Mouse (Mus musculus): ENCODE measurements around the gene Clstn3. TPM values are rescaled to one million over a fixed set of nuclear protein-coding genes. Genes with fewer than 3 reads are reported as not detected.

Clstn3 gene
- total RNA-seq, 2 experiments from 2014 or later, result 2.3 to 5.0 TPM

DNA sequence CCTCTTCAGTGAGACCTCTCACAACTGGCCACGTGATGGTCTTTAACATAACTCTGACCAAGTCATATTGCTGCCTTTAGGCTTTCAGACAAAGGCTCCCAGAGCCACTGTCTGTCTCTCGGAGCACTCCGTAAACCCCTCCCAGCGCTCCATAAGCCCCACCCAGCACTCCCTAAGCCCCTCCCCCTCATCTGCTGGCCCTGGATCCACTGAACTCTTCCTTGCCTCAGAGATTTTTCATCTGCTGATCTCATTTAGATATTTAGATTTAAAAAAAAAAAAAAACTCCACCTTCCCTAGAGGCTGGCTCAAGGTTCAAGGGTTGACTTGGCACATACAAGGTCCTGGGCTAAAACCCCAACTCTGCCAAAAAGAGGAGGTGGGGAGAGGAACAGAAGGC lies 10.8 kb downstream of the Clstn3 start:
- ATAC-seq (replicated peaks; ENCODE audit: low FRiP score, poor library complexity, severe bottlenecking), result no peak

- peak; percentile 60 for ATAC-seq (replicated peaks; ENCODE audit: low FRiP score, poor library complexity, severe bottlenecking)
Measured at GRCm38 (mm10) chr6:124451995-124452394, 12.6 kb downstream of the Clstn3 start.

- no peak for ATAC-seq (replicated peaks; ENCODE audit: low FRiP score, poor library complexity, severe bottlenecking)
Measured at GRCm38 (mm10) chr6:124449668-124450383, 14.8 kb downstream of the Clstn3 start.

DNA sequence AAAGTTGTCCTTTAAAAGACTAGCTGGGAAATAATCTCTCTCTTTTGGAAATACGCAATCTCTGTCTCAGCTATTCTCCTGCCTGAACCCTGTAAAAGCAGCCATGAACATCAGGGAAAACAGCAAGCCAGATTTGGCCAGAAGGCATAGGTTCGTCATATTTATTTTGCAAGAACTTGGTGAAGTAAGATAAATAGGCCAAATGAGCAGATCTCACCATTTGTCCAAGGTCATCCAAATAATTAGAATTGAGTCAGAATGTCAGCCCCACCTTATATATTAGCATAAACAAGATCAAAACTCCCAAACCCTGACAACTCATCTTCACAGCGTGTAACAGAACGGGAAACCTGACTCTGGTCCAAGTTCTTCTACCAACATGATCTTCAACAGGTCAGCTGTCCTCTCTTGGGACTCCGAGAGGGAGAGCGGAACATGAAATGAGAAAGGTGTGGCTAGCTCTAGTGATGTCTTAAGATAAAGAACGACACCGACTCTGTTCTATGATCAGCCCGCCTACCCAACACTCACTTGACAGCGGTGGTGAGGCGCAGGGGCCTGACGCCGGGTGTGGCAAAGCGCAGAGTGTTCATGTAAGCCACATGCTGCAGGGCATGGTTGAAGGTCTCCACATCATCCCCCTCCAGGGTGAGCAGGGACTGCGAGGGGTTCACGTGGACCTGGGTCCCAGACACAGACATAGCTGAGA lies 15.5 kb downstream of the Clstn3 start:
- ATAC-seq (replicated peaks; ENCODE audit: low FRiP score, poor library complexity, severe bottlenecking), result no peak

- 0 out of 2 replicates have a peak, but pooled peaks have one; percentile 59 for ATAC-seq (replicated peaks; ENCODE audit: low FRiP score, poor library complexity, severe bottlenecking)
Measured at GRCm38 (mm10) chr6:124448186-124448852, 16.3 kb downstream of the Clstn3 start.

DNA sequence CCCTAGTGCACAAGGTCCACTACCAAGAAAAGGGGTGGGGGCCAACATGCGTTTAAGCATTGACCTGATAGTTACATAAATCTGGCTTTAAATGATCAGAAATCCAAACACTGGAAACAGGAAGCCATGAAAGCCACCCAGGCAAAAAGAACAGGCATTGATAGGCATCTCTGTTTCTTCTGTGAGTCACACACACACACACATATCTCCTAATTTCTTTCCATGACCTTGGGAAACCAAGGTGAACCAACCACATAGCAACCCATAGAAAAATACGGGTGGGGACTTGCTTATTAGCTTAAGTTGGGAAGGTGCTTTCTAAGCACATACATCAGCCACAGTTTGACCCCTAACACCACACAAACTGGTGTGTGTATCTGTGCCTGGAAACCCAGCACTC lies 17.2 kb downstream of the Clstn3 start:
- no peak for ATAC-seq (replicated peaks; ENCODE audit: low FRiP score, poor library complexity, severe bottlenecking)

GRCm38 (mm10) chr6:124446459-124446858 lies 18.1 kb downstream of the Clstn3 start:
- ATAC-seq (replicated peaks; ENCODE audit: low FRiP score, poor library complexity, severe bottlenecking), result no peak

- no peak for ATAC-seq (replicated peaks; ENCODE audit: low FRiP score, poor library complexity, severe bottlenecking)
Measured at GRCm38 (mm10) chr6:124446024-124446423, 18.6 kb downstream of the Clstn3 start.

DNA sequence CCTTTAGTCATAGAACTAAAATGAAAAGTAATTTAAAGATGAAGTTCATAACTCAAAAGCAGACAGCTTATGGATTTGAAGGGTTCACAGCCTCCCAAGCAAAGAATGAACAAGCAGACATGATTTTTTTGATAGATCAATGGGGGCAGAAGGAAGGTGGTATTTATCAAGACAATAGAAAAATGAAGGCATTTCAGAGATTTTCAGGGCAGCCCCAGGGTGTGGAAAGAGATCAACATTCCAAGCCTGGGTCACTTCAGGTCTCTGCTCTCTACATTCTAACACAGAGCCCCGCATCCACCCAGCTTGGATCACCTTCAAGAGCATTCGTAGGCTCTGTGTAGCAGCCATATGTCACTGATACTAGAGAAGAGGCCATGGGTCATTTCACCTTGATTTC lies 21.3 kb downstream of the Clstn3 start:
- ATAC-seq (replicated peaks; ENCODE audit: low FRiP score, poor library complexity, severe bottlenecking), result no peak

DNA sequence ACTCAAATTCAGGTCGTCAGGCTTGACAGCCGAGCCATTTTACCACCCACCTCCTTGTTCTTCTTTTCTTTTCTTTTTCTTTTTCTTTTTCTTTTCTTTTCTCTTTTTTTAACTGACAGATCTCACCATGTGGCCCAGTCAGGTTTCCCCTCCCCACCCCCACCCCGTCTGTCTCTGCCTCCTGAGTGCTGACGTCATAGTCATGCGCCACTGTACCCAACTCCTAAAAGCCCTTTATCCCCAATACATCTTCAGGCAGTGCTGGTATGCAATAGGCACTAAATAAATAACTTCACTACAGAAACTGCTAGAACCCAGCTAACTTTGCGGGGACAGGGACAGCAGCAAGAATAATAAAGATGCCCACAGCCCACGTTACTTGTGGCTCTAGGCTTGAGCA lies 28.3 kb downstream of the Clstn3 start:
- no peak for ATAC-seq (replicated peaks; ENCODE audit: low FRiP score, poor library complexity, severe bottlenecking)

DNA sequence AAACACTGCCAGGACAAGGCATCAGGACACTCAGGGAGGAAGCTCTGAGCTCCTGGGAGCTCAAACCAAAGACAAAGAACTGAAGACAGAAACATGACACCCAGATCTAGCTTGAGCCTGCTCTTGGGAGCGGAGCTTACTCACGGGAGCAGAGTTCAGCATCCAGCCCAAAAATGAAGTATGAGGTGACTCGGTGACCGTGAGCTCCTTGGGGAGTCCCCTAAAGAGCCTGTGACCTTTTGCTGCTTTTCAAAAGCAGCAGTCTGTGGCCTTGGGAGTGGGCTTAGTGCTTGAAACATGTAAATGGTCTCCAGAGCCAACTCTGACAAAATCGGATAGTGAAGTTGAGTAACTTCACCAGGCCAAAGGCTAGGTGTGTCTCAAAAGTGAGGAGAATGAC lies 29.4 kb downstream of the Clstn3 start:
- no peak for ATAC-seq (replicated peaks; ENCODE audit: low FRiP score, poor library complexity, severe bottlenecking)

DNA sequence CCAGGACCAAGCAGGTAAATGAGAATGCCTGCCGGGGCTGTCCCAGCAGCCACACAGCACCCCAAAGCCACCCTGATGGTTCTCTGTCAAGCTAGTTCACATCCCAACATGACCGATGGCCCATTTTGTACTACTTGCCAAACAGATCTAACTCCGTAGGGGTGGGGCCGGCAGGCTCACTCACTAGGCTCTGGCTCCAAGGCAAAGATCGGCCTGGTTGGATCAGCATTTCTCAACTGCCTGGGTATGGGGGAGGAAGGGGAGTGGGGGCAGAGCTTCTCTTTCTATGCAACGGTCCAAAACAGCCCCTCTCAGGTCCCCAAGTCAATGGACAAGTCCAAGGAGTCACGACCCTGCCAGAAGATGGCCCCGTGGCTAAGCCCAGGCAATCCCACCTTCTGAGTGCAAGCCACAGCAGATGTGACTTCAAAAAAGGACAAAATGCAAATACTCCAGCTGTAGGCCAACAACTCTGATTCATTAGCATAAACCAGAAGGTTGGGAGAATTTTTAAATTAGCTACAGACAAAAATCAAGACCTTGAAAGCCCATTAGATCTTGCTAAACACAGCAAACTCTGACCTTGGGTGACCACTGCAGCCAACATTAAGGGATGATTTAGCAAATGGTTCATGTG lies 30.8 kb downstream of the Clstn3 start:
- no peak for ATAC-seq (replicated peaks; ENCODE audit: low FRiP score, poor library complexity, severe bottlenecking)

GRCm38 (mm10) chr6:124430784-124431495 lies 33.7 kb downstream of the Clstn3 start:
- ATAC-seq (replicated peaks; ENCODE audit: low FRiP score, poor library complexity, severe bottlenecking), result no peak

- no peak for ATAC-seq (replicated peaks; ENCODE audit: low FRiP score, poor library complexity, severe bottlenecking)
Measured at GRCm38 (mm10) chr6:124430379-124430778, 34.2 kb downstream of the Clstn3 start.

- ATAC-seq (replicated peaks; ENCODE audit: low FRiP score, poor library complexity, severe bottlenecking), result no peak
Measured at GRCm38 (mm10) chr6:124427791-124428576, 36.6 kb downstream of the Clstn3 start.

DNA sequence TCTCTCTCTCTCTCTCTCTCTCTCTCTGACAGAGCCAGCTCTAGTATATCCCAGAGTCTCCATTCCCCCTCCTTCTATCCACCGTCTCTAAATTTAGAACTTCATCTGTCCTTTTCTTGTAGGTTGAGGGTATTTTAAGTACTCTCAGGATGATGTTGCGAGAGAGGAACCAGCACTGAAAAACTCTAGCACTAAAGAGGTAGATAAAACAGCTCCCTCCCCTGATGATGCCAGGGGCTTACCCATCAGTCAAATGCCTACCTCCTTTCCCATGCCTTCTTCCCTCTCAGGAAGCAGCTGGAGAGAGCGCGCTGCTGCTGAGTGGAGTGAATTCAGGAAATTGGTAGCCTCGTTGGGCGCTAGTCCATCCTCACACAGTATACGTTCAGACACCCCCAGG lies 37.3 kb downstream of the Clstn3 start:
- no peak for ATAC-seq (replicated peaks; ENCODE audit: low FRiP score, poor library complexity, severe bottlenecking)

DNA sequence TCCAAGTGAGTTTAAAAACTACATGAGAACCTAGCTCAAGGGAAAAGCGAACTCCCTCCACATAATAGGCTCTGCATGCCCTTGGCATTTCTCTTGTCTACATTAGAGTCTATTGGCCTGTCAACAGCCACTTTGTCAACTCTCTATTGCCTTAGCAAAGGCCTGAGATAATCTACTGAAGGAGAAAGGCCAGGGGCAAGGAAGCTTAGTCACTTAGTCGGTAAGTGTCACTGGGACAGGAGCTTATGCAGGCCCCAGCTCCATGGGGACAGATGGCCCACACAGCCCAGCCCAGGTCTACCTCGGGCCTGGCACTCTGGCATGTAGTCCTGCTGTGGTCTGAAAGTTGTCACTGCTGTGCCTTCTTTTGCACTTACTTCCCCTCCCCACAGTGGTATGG lies 38.0 kb downstream of the Clstn3 start:
- ATAC-seq (replicated peaks; ENCODE audit: low FRiP score, poor library complexity, severe bottlenecking), result no peak

GRCm38 (mm10) chr6:124425523-124425922 lies 39.1 kb downstream of the Clstn3 start:
- 0 out of 2 replicates have a peak, but pooled peaks have one; percentile 21 for ATAC-seq (replicated peaks; ENCODE audit: low FRiP score, poor library complexity, severe bottlenecking)

DNA sequence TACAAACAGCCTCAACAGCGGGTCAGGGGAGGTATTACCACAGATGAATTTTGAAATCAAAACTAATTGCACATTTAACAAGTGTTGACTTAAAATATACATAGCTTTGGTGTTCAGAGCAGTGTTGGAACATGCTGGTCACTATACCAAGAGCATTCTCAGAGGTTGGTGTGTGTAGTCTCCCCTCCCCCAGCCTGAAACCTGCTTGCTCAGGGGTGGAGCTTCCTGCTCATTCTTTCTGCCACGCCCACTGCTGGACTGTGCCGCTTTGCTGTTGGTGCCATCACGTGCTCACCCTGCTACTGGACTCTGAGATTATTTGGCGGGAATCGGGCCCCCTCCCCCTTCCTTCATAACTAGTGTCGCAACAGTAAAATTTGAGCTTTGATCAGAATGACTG lies 39.6 kb downstream of the Clstn3 start:
- 0 out of 2 replicates have a peak, but pooled peaks have one; percentile 35 for ATAC-seq (replicated peaks; ENCODE audit: low FRiP score, poor library complexity, severe bottlenecking)

All from erythroblast, adult 5-6 weeks (primary cell).